Mouse (Mus musculus) testis, adult 2 months (tissue): Measurements from ENCODE around the gene Nav3.

Experiments used
- CTCF ChIP-seq: fragments of 200-500 bp; IDR thresholded peaks from 2 replicates; pipeline ENCODE4 v1.5.1; 2012; ENCODE audit warnings: low read depth, mild to moderate bottlenecking, inconsistent platforms, low read length, moderate library complexity; ENCODE audit not compliant: control insufficient read depth, insufficient read depth, insufficient replicate concordance
- POLR2A ChIP-seq: fragments of 200-500 bp; IDR thresholded peaks from 2 replicates; pipeline ENCODE4 v1.6.1; 2012; ENCODE audit warnings: low read depth, mild to moderate bottlenecking, inconsistent platforms, low read length, moderate library complexity; ENCODE audit not compliant: control insufficient read depth

- TF ChIP-seq CTCF (no peak), POLR2A (no peak)
Observed at GRCm38 (mm10) chr10:110120572-110120971, 335.4 kb downstream of the Nav3 start.
